Mouse (Mus musculus) midbrain, embryonic 11.5 days (tissue): Measurements from ENCODE around the gene Crip1. TPM values are rescaled to one million over a fixed set of nuclear protein-coding genes. Genes with fewer than 3 reads are reported as not detected.

ENCODE experiments used
- ATAC-seq: fragments of 200-750 bp; cut with Nextera tagmentation; 2 replicates; pipeline ENCODE4 v1.8.0; 2017; ENCODE audit warnings: moderate TSS enrichment, moderate library complexity; ENCODE audit not compliant: low FRiP score
- DNase-seq: peaks from one replicate; pipeline ENCODE4 v3.0.0; 2015; ENCODE audit warnings: low spot score; ENCODE audit errors: missing footprints
- H3K27ac ChIP-seq: fragments of 300-500 bp; sonication (generic); 2 replicates; pipeline ENCODE4 v1.5.1; 2014; ENCODE audit warnings: low read depth, low read length
- H3K27me3 ChIP-seq: fragments of 300-500 bp; sonication (generic); 2 replicates; pipeline ENCODE4 v1.6.1; 2014; ENCODE audit warnings: mild to moderate bottlenecking, low read length, moderate library complexity, mixed read lengths; ENCODE audit not compliant: control insufficient read depth, insufficient read depth
- H3K36me3 ChIP-seq: fragments of 300-500 bp; sonication (generic); 2 replicates; pipeline ENCODE4 v1.6.1; 2014; ENCODE audit warnings: mild to moderate bottlenecking, low read length, moderate library complexity, mixed read lengths; ENCODE audit not compliant: control insufficient read depth, insufficient read depth
- H3K4me1 ChIP-seq: fragments of 300-500 bp; sonication (generic); 2 replicates; pipeline ENCODE4 v1.6.1; 2014; ENCODE audit warnings: low read length; ENCODE audit not compliant: control insufficient read depth, insufficient read depth
- H3K4me2 ChIP-seq: fragments of 300-500 bp; sonication (generic); 2 replicates; pipeline ENCODE4 v1.6.1; 2014; ENCODE audit warnings: mild to moderate bottlenecking, moderate library complexity
- H3K4me3 ChIP-seq: fragments of 300-500 bp; sonication (generic); 2 replicates; pipeline ENCODE4 v1.5.1; 2014; ENCODE audit warnings: low read depth, low read length
- H3K9ac ChIP-seq: fragments of 300-500 bp; sonication (generic); 2 replicates; pipeline ENCODE4 v1.6.1; 2014; ENCODE audit warnings: low read length
- H3K9me3 ChIP-seq: fragments of 300-500 bp; sonication (generic); 2 replicates; pipeline ENCODE4 v1.6.1; 2016; ENCODE audit warnings: low read length; ENCODE audit not compliant: control insufficient read depth
- WGBS: fragments of 180-500 bp; shearing (Covaris S2); extraction: QIAGEN DNeasy Blood & Tissue Kit; methylation state at CpG from one replicate; pipeline ENCODE4 v1.1.7; 2014; 5-methylcytosine and 5-hydroxymethylcytosine counted together
- polyA plus RNA-seq: library from polyadenylated mRNA; unstranded; fragments of >200 nt; fragmentation: Nextera tagmentation; extraction: Ambion mirVana; gene quantifications from 2 replicates; pipeline ENCODE4 v1.2.1, GENCODE M21; 2014

Gene Crip1
- polyA plus RNA-seq, 1 experiment from 2014 or later: 95.7 TPM

- Histone ChIP-seq H3K36me3 (peaks cover 48% of the 10 kb centered on the region), H3K9ac (no peak overlapping the region), H3K4me2 (no peak overlapping the region), H3K27ac (no peak overlapping the region), H3K4me3 (no peak overlapping the region), H3K9me3 (no peaks in the 10 kb centered on the region), H3K27me3 (no peaks in the 10 kb centered on the region), H3K4me1 (no peaks in the 10 kb centered on the region)
- WGBS: 87% methylated on average over 20 of the region's 20 CpGs
- peak; percentile 62 for ATAC-seq
- peak; percentile 98 for DNase-seq
Measured at GRCm38 (mm10) chr12:113119516-113120410, 26.4 kb upstream of the Crip1 start.

- Histone ChIP-seq H3K27ac (no peak overlapping the region), H3K9ac (no peak overlapping the region), H3K9me3 (no peaks in the 10 kb centered on the region), H3K4me1 (no peaks in the 10 kb centered on the region), H3K4me2 (no peak overlapping the region), H3K36me3 (peaks cover 54% of the 10 kb centered on the region), H3K4me3 (no peak overlapping the region), H3K27me3 (no peaks in the 10 kb centered on the region)
- DNase-seq (no peak), ATAC-seq (no peak)
- WGBS: 89% methylated on average over 6 of the region's 6 CpGs
Measured at GRCm38 (mm10) chr12:113124726-113125125, 21.4 kb upstream of the Crip1 start.

- no peak overlapping the region for H3K4me3 ChIP-seq
- H3K4me1 ChIP-seq: no peaks in the 10 kb centered on the region
- no peak for ATAC-seq
- no peaks in the 10 kb centered on the region for H3K9me3 ChIP-seq
- DNase-seq: no peak
- H3K36me3 ChIP-seq: peaks cover 72% of the 10 kb centered on the region
- no peaks in the 10 kb centered on the region for H3K27me3 ChIP-seq
- 98% methylated on average over 8 of the region's 8 CpGs for WGBS
- no peak overlapping the region for H3K27ac ChIP-seq
- no peak overlapping the region for H3K4me2 ChIP-seq
- H3K9ac ChIP-seq: no peak overlapping the region
Measured at GRCm38 (mm10) chr12:113130732-113131131, 15.4 kb upstream of the Crip1 start.

- Histone ChIP-seq H3K4me1 (no peaks in the 10 kb centered on the region), H3K4me3 (no peak overlapping the region), H3K9me3 (no peaks in the 10 kb centered on the region), H3K9ac (no peak overlapping the region), H3K4me2 (no peak overlapping the region), H3K36me3 (peaks cover 72% of the 10 kb centered on the region), H3K27ac (no peak overlapping the region), H3K27me3 (no peaks in the 10 kb centered on the region)
- DNase-seq (no peak), ATAC-seq (no peak)
- 97% methylated on average over 14 of the region's 14 CpGs for WGBS
Measured at GRCm38 (mm10) chr12:113131601-113132000, 14.5 kb upstream of the Crip1 start.

GRCm38 (mm10) chr12:113132567-113132966 is 13.5 kb upstream of the Crip1 start:
- Histone ChIP-seq H3K4me3 (no peak overlapping the region), H3K9ac (no peak overlapping the region), H3K9me3 (no peaks in the 10 kb centered on the region), H3K4me1 (no peaks in the 10 kb centered on the region), H3K27ac (no peak overlapping the region), H3K27me3 (no peaks in the 10 kb centered on the region), H3K36me3 (peaks cover 68% of the 10 kb centered on the region), H3K4me2 (no peak overlapping the region)
- WGBS: 95% methylated on average over 2 of the region's 2 CpGs
- no peak for DNase-seq
- ATAC-seq: no peak

- no peaks in the 10 kb centered on the region for H3K9me3 ChIP-seq
- H3K9ac ChIP-seq: no peak overlapping the region
- DNase-seq (no peak), ATAC-seq (no peak)
- H3K36me3 ChIP-seq: peaks cover 61% of the 10 kb centered on the region
- no peak overlapping the region for H3K4me3 ChIP-seq
- no peak overlapping the region for H3K4me2 ChIP-seq
- 90% methylated on average over 9 of the region's 9 CpGs for WGBS
- no peaks in the 10 kb centered on the region for H3K27me3 ChIP-seq
- no peak overlapping the region for H3K27ac ChIP-seq
- H3K4me1 ChIP-seq: no peaks in the 10 kb centered on the region
Measured at GRCm38 (mm10) chr12:113133260-113133659, 12.9 kb upstream of the Crip1 start.

GRCm38 (mm10) chr12:113133861-113134403 is 12.2 kb upstream of the Crip1 start:
- no peak overlapping the region for H3K4me2 ChIP-seq
- no peak overlapping the region for H3K27ac ChIP-seq
- WGBS: 90% methylated on average over 5 of the region's 5 CpGs
- DNase-seq (no peak), ATAC-seq (no peak)
- no peaks in the 10 kb centered on the region for H3K9me3 ChIP-seq
- H3K36me3 ChIP-seq: peaks cover 58% of the 10 kb centered on the region
- H3K4me1 ChIP-seq: peaks cover 5% of the 10 kb centered on the region
- H3K9ac ChIP-seq: no peak overlapping the region
- no peak overlapping the region for H3K4me3 ChIP-seq
- H3K27me3 ChIP-seq: no peaks in the 10 kb centered on the region

- no peaks in the 10 kb centered on the region for H3K9me3 ChIP-seq
- no peak overlapping the region for H3K27ac ChIP-seq
- H3K4me3 ChIP-seq: no peak overlapping the region
Measured at GRCm38 (mm10) chr12:113134502-113134901, 11.6 kb upstream of the Crip1 start.

GRCm38 (mm10) chr12:113135401-113135800 is 10.7 kb upstream of the Crip1 start:
- H3K9me3 ChIP-seq: no peaks in the 10 kb centered on the region
- no peak overlapping the region for H3K9ac ChIP-seq
- no peaks in the 10 kb centered on the region for H3K27me3 ChIP-seq
- peaks cover 53% of the 10 kb centered on the region for H3K36me3 ChIP-seq
- H3K4me1 ChIP-seq: peaks cover 13% of the 10 kb centered on the region
- H3K4me3 ChIP-seq: no peak overlapping the region
- 90% methylated on average over 7 of the region's 7 CpGs for WGBS
- ATAC-seq: no peak
- no peak for DNase-seq
- no peak overlapping the region for H3K4me2 ChIP-seq
- H3K27ac ChIP-seq: no peak overlapping the region

More at GRCm38 (mm10) chr12:113134502-113134901, 11.6 kb upstream of the Crip1 start:
- Histone ChIP-seq H3K4me1 (peaks cover 10% of the 10 kb centered on the region), H3K4me2 (no peak overlapping the region), H3K36me3 (peaks cover 58% of the 10 kb centered on the region), H3K27me3 (no peaks in the 10 kb centered on the region), H3K9ac (no peak overlapping the region)
- no peak for DNase-seq
- no peak for ATAC-seq
- 90% methylated on average over 4 of the region's 4 CpGs for WGBS
